Mouse (Mus musculus) MEL (cell line): ENCODE data around the gene Wdfy3.

Experiments
- CHD1 ChIP-seq: IDR thresholded peaks from 2 replicates; pipeline ENCODE4 v1.6.1; 2012; ENCODE audit warnings: low read depth, mild to moderate bottlenecking, inconsistent platforms, low read length, improper control_type of control experiment
- CTCF ChIP-seq, 3 experiments: IDR thresholded peaks in 2 of 3; conservative IDR thresholded peaks in 1 of 3; 2 replicates each; pipeline ENCODE4 v1.5.1; 2011 to 2012; ENCODE audit warnings: low read length in 3 of 3, low read depth in 2 of 3, mild to moderate bottlenecking in 2 of 3, improper control_type of control experiment in 1 of 3, inconsistent platforms in 1 of 3, mixed read lengths in 1 of 3, moderate library complexity in 1 of 3; ENCODE audit not compliant: control insufficient read depth in 1 of 3, insufficient read depth in 1 of 3, poor library complexity in 1 of 3, severe bottlenecking in 1 of 3
- EP300 ChIP-seq, 2 experiments: IDR thresholded peaks; 2 replicates each; pipeline ENCODE4 v1.6.1; 2011; ENCODE audit warnings: improper control_type of control experiment in 2 of 2, low read length in 2 of 2, low read depth in 1 of 2, mild to moderate bottlenecking in 1 of 2
- GABPA ChIP-seq: IDR thresholded peaks from 2 replicates; pipeline ENCODE4 v1.6.1; 2012; ENCODE audit warnings: low read depth, mild to moderate bottlenecking, inconsistent platforms, low read length, improper control_type of control experiment, moderate library complexity
- GATA1 ChIP-seq: IDR thresholded peaks from 2 replicates; pipeline ENCODE4 v1.6.1; 2011; ENCODE audit warnings: low read depth, low read length, improper control_type of control experiment
- JUND ChIP-seq: IDR thresholded peaks from 2 replicates; pipeline ENCODE4 v1.6.1; 2011; ENCODE audit warnings: low read depth, mild to moderate bottlenecking, improper control_type of control experiment, low read length
- MAX ChIP-seq: IDR thresholded peaks from 2 replicates; pipeline ENCODE4 v1.6.1; 2011; ENCODE audit warnings: low read length, improper control_type of control experiment
- NRF1 ChIP-seq: IDR thresholded peaks from 2 replicates; pipeline ENCODE4 v1.6.1; 2014; ENCODE audit warnings: low read depth, mild to moderate bottlenecking, inconsistent platforms, low read length, improper control_type of control experiment, moderate library complexity; ENCODE audit not compliant: poor library complexity, insufficient read depth, severe bottlenecking
- POLR2A ChIP-seq, 2 experiments: IDR thresholded peaks; 2 replicates each; pipeline ENCODE4 v1.6.1; 2011 to 2012; ENCODE audit warnings: low read length in 2 of 2, mild to moderate bottlenecking in 2 of 2, control low read depth in 1 of 2, improper control_type of control experiment in 1 of 2, low read depth in 1 of 2, moderate library complexity in 1 of 2; ENCODE audit not compliant: control insufficient read depth in 1 of 2, insufficient read depth in 1 of 2, poor library complexity in 1 of 2
- POLR2AphosphoS2 ChIP-seq: IDR thresholded peaks from 2 replicates; pipeline ENCODE4 v1.6.1; 2011; ENCODE audit warnings: low read length, improper control_type of control experiment
- POLR2AphosphoS5 ChIP-seq: IDR thresholded peaks from 2 replicates; pipeline ENCODE4 v1.6.1; 2012; ENCODE audit warnings: low read depth, borderline replicate concordance, mild to moderate bottlenecking, inconsistent platforms, low read length, moderate library complexity, mixed read lengths
- TBP ChIP-seq: IDR thresholded peaks from 2 replicates; pipeline ENCODE4 v1.8.0; 2011; ENCODE audit warnings: low read depth, low read length, improper control_type of control experiment
- ZKSCAN1 ChIP-seq: IDR thresholded peaks from 2 replicates; pipeline ENCODE4 v1.6.1; 2012; ENCODE audit warnings: low read depth, mild to moderate bottlenecking, inconsistent platforms, low read length, improper control_type of control experiment, moderate library complexity
- ZNF384 ChIP-seq: IDR thresholded peaks from 2 replicates; pipeline ENCODE4 v1.6.1; 2012; ENCODE audit warnings: low read depth, mild to moderate bottlenecking, inconsistent platforms, low read length, improper control_type of control experiment

- TF ChIP-seq POLR2A (IDR thresholded peaks at IDR 0.05; ENCODE audit: control insufficient read depth in 1 of 2, insufficient read depth in 1 of 2, low read depth in 1 of 2, low read length in 2 of 2, poor library complexity in 1 of 2), result no peak
- TF ChIP-seq GATA1, result no peak
- no peak for TF ChIP-seq CTCF (IDR thresholded peaks at IDR 0.05 in 2 of 3, conservative IDR thresholded peaks at IDR 0.05 in 1 of 3; ENCODE audit: control insufficient read depth in 1 of 3, insufficient read depth in 1 of 3, low read depth in 2 of 3, low read length in 3 of 3, poor library complexity in 1 of 3, severe bottlenecking in 1 of 3)
- no peak for TF ChIP-seq EP300 (IDR thresholded peaks at IDR 0.05; ENCODE audit: low read depth in 1 of 2, low read length in 2 of 2)
- no peak for TF ChIP-seq MAX
- no peak for TF ChIP-seq GABPA
- TF ChIP-seq NRF1, result no peak
- no peak for TF ChIP-seq JUND
- TF ChIP-seq POLR2AphosphoS2, result no peak
- no peak for TF ChIP-seq ZKSCAN1
- no peak for TF ChIP-seq CHD1
- TF ChIP-seq TBP, result no peak
- TF ChIP-seq POLR2AphosphoS5, result no peak
- TF ChIP-seq ZNF384, result no peak
Measured at GRCm38 (mm10) chr5:101895119-101895518, 174.6 kb downstream of the Wdfy3 start.
